Mouse (Mus musculus): ENCODE measurements around the gene Eci3.

- TF ChIP-seq CTCF (IDR thresholded peaks at IDR 0.05; ENCODE audit: extremely low read depth, insufficient read depth, low read length) (no peak), POLR2A (IDR thresholded peaks at IDR 0.05; ENCODE audit: extremely low read depth, insufficient read depth, low read length) (no peak)
Observed at GRCm38 (mm10) chr13:34976116-34976515, 12.5 kb upstream of the Eci3 start.
